Mouse (Mus musculus) forebrain, embryonic 15.5 days (tissue): Measurements from ENCODE around the gene Olfr328. TPM values are rescaled to one million over a fixed set of nuclear protein-coding genes. Genes with fewer than 3 reads are reported as not detected.
"Not testable (repeated sequence)": the region's sequence is repeated elsewhere in the genome, so short reads cannot be mapped to it uniquely, and the experiment has no call there.

Experiments used
- ATAC-seq: fragments of 200-750 bp; cut with Nextera tagmentation; replicated peaks from 2 replicates; pipeline ENCODE4 v1.8.0; 2017; ENCODE audit warnings: mild to moderate bottlenecking, moderate TSS enrichment, moderate library complexity
- H3K27ac ChIP-seq: fragments of 300-500 bp; sonication (generic); replicated peaks from 2 replicates; pipeline ENCODE4 v1.5.1; 2015; ENCODE audit warnings: mild to moderate bottlenecking, inconsistent platforms
- H3K27me3 ChIP-seq: fragments of 300-500 bp; sonication (generic); 2 replicates; pipeline ENCODE4 v1.6.1; 2015; ENCODE audit warnings: inconsistent platforms
- H3K36me3 ChIP-seq: fragments of 300-500 bp; sonication (generic); 2 replicates; pipeline ENCODE4 v1.6.1; 2015; ENCODE audit warnings: mild to moderate bottlenecking, inconsistent platforms
- H3K4me1 ChIP-seq: fragments of 300-500 bp; sonication (generic); 2 replicates; pipeline ENCODE4 v1.6.1; 2015; ENCODE audit warnings: inconsistent platforms
- H3K4me2 ChIP-seq: fragments of 300-500 bp; sonication (generic); replicated peaks from 2 replicates; pipeline ENCODE4 v1.6.1; 2015; ENCODE audit warnings: mild to moderate bottlenecking, inconsistent platforms
- H3K4me3 ChIP-seq: fragments of 300-500 bp; sonication (generic); 2 replicates; pipeline ENCODE4 v1.5.1; 2015; ENCODE audit warnings: mild to moderate bottlenecking, inconsistent platforms
- H3K9ac ChIP-seq: fragments of 300-500 bp; sonication (generic); replicated peaks from 2 replicates; pipeline ENCODE4 v1.6.1; 2015; ENCODE audit warnings: mild to moderate bottlenecking, inconsistent platforms
- H3K9me3 ChIP-seq: fragments of 300-500 bp; sonication (generic); 2 replicates; pipeline ENCODE4 v1.6.1; 2016; ENCODE audit warnings: inconsistent platforms
- WGBS: fragments of 180-500 bp; shearing (Covaris S2); methylation state at CpG from one replicate; pipeline ENCODE4 v1.1.7; 2015; ENCODE audit warnings: mixed read lengths; 5-methylcytosine and 5-hydroxymethylcytosine counted together
- polyA plus RNA-seq: library from polyadenylated mRNA; unstranded; fragments of >200 nt; fragmentation: Nextera tagmentation; extraction: Ambion mirVana; gene quantifications from 2 replicates; pipeline ENCODE4 v1.2.1, GENCODE M21; 2015

Gene Olfr328
- polyA plus RNA-seq, 1 experiment from 2014 or later: not detected

- Histone ChIP-seq H3K27me3 (no peaks in the 10 kb centered on the region), H3K36me3 (no peaks in the 10 kb centered on the region), H3K9ac (no peak within 1 kb of the TSS), H3K4me1 (no peaks in the 10 kb centered on the region), H3K4me2 (no peak within 1 kb of the TSS), H3K4me3 (no peak within 1 kb of the TSS), H3K9me3 (no peaks in the 10 kb centered on the region), H3K27ac (no peak within 1 kb of the TSS)
- WGBS: 79% methylated on average over 5 of the region's 5 CpGs
- no peak for ATAC-seq
These were observed 9.1 kb downstream of the Olfr328 start, which contains the start of gene Olfr329-ps for GRCm38 (mm10) chr11:58546322-58546721. Gene Olfr329-ps (minus strand): TSS chr11:58546422.

GRCm38 (mm10) chr11:58534736-58535135, 20.7 kb downstream of the Olfr328 start, which contains the start of gene Olfr330:
Gene Olfr330 (minus strand): TSS chr11:58534836.
- H3K36me3 ChIP-seq, H3K4me1 ChIP-seq, H3K9ac ChIP-seq, H3K27ac ChIP-seq, H3K4me2 ChIP-seq, H3K27me3 ChIP-seq, H3K9me3 ChIP-seq, ATAC-seq, H3K4me3 ChIP-seq: not testable (repeated sequence)

GRCm38 (mm10) chr11:58519756-58520155, 35.7 kb downstream of the Olfr328 start:
- not testable (repeated sequence) for H3K9me3 ChIP-seq

GRCm38 (mm10) chr11:58518916-58519315, 36.5 kb downstream of the Olfr328 start:
- H3K4me2 ChIP-seq, H3K27me3 ChIP-seq, H3K4me1 ChIP-seq, H3K4me3 ChIP-seq, ATAC-seq, H3K27ac ChIP-seq, H3K9ac ChIP-seq, H3K9me3 ChIP-seq, H3K36me3 ChIP-seq: not testable (repeated sequence)
- WGBS: 94% methylated on average over 18 of the region's 18 CpGs

More at GRCm38 (mm10) chr11:58519756-58520155, 35.7 kb downstream of the Olfr328 start:
- not testable (repeated sequence) for H3K36me3 ChIP-seq, H3K27me3 ChIP-seq, H3K4me1 ChIP-seq, H3K4me2 ChIP-seq, H3K4me3 ChIP-seq, ATAC-seq, H3K9ac ChIP-seq, H3K27ac ChIP-seq
- WGBS: 91% methylated on average over 8 of the region's 9 CpGs

- WGBS: 83% methylated on average over 19 of the region's 19 CpGs
- not testable (repeated sequence) for H3K4me1 ChIP-seq, H3K9me3 ChIP-seq, H3K4me2 ChIP-seq, H3K9ac ChIP-seq, ATAC-seq, H3K27me3 ChIP-seq, H3K36me3 ChIP-seq, H3K4me3 ChIP-seq, H3K27ac ChIP-seq
These were observed 46.4 kb downstream of the Olfr328 start for GRCm38 (mm10) chr11:58509058-58509457.

GRCm38 (mm10) chr11:58502472-58502871, 53.0 kb downstream of the Olfr328 start, which contains the start of gene Olfr331:
Gene Olfr331 (minus strand): TSS chr11:58502572.
- H3K9me3 ChIP-seq, H3K4me1 ChIP-seq, H3K4me2 ChIP-seq, H3K27me3 ChIP-seq, ATAC-seq, H3K36me3 ChIP-seq, H3K4me3 ChIP-seq, H3K27ac ChIP-seq, H3K9ac ChIP-seq: not testable (repeated sequence)

Other genes starting within 250 kb of the Olfr328 start
- 34.0 and 34.3 TPM in 2 replicates for gene Zfp692, start 248.6 kb downstream of the Olfr328 start, polyA plus RNA-seq
- 39.0 and 40.6 TPM in 2 replicates for gene Zfp672, start 225.3 kb downstream of the Olfr328 start, polyA plus RNA-seq
- gene Sh3bp5l, start 224.9 kb downstream of the Olfr328 start, polyA plus RNA-seq: 50.7 and 54.9 TPM in 2 replicates
- 0.15 TPM in 1 of 2 replicates, not detected in the other for gene Lypd8, start 176.6 kb downstream of the Olfr328 start, polyA plus RNA-seq
- gene 1810065E05Rik, start 134.5 kb downstream of the Olfr328 start, polyA plus RNA-seq: not detected in 2 replicates
- gene Gm12253, start 123.1 kb downstream of the Olfr328 start, polyA plus RNA-seq: not detected in 2 replicates
- not detected in 2 replicates for gene Lypd9, start 102.7 kb downstream of the Olfr328 start, polyA plus RNA-seq
- gene Olfr30, start 93.4 kb downstream of the Olfr328 start, polyA plus RNA-seq: not detected in 2 replicates
- not detected in 2 replicates for gene Olfr332, start 63.1 kb downstream of the Olfr328 start, polyA plus RNA-seq
- not detected in 2 replicates for gene Olfr331, start 53.1 kb downstream of the Olfr328 start, polyA plus RNA-seq
- gene Olfr330, start 20.8 kb downstream of the Olfr328 start, polyA plus RNA-seq: not detected in 2 replicates
- not detected in 2 replicates for gene Olfr329-ps, start 9.2 kb downstream of the Olfr328 start, polyA plus RNA-seq
- gene Olfr224, start 14.9 kb upstream of the Olfr328 start, polyA plus RNA-seq: not detected in 2 replicates
- not detected in 2 replicates for gene Olfr325, start 22.1 kb upstream of the Olfr328 start, polyA plus RNA-seq
- gene Olfr324, start 39.5 kb upstream of the Olfr328 start, polyA plus RNA-seq: not detected in 2 replicates
- not detected in 2 replicates for gene 2210407C18Rik, start 60.4 kb upstream of the Olfr328 start, polyA plus RNA-seq
- gene Olfr323, start 74.9 kb upstream of the Olfr328 start, polyA plus RNA-seq: not detected in 2 replicates
- not detected in 2 replicates for gene Trim58, start 84.8 kb upstream of the Olfr328 start, polyA plus RNA-seq
- not detected in 2 replicates for gene Olfr322, start 103.1 kb upstream of the Olfr328 start, polyA plus RNA-seq
- not detected in 2 replicates for gene Olfr320, start 125.5 kb upstream of the Olfr328 start, polyA plus RNA-seq
- 0.19 TPM in 1 of 2 replicates, not detected in the other for gene Olfr319, start 143.5 kb upstream of the Olfr328 start, polyA plus RNA-seq
- gene Olfr318, start 168.4 kb upstream of the Olfr328 start, polyA plus RNA-seq: not detected in 2 replicates
- gene Olfr317, start 183.6 kb upstream of the Olfr328 start, polyA plus RNA-seq: 0.06 and 0.10 TPM in 2 replicates
- gene Olfr316, start 197.1 kb upstream of the Olfr328 start, polyA plus RNA-seq: 0.08 TPM in 1 of 2 replicates, not detected in the other
- gene Olfr315, start 217.6 kb upstream of the Olfr328 start, polyA plus RNA-seq: not detected in 2 replicates
- not detected in 2 replicates for gene Olfr314, start 227.3 kb upstream of the Olfr328 start, polyA plus RNA-seq
- gene Fam183b, start 246.3 kb upstream of the Olfr328 start, polyA plus RNA-seq: 4.9 and 8.4 TPM in 2 replicates